Mouse (Mus musculus) adrenal gland, adult 10 weeks (tissue): ENCODE measurements around the gene Spag4. TPM values are rescaled to one million over a fixed set of nuclear protein-coding genes. Genes with fewer than 3 reads are reported as not detected.

Experiments
- polyA plus RNA-seq: library from polyadenylated mRNA; stranded (reverse); fragments of 350-450 nt; fragmentation: Illumina TruSeq; extraction: RNeasy Lipid Tissue Mini Kit (QIAGEN cat#74804); gene quantifications from one replicate; pipeline ENCODE4 v1.2.3, GENCODE M21; 2014; ENCODE audit warnings: low read depth, low replicate concordance

Spag4 gene
- polyA plus RNA-seq: 0.12 TPM

GRCm38 (mm10) chr2:156065099-156066041 lies at the start of gene Spag4:
Gene Spag4, plus strand, starts transcription at chr2:156065175.

GRCm38 (mm10) chr2:156052816-156053215 lies 12.2 kb upstream of the Spag4 start, which contains the start of gene Fer1l4:
Gene Fer1l4, minus strand, starts transcription at chr2:156052947.

GRCm38 (mm10) chr2:156111358-156112079 lies 46.5 kb downstream of the Spag4 start, which contains the start of the genes Cpne1 and Rbm12:
Gene Cpne1, minus strand, starts transcription at chr2:156111965.
Gene Rbm12, minus strand, starts transcription at chr2:156111978.

Other genes starting within 250 kb of the Spag4 start
- gene BC029722, start 245.7 kb upstream of the Spag4 start, polyA plus RNA-seq: 203 TPM
- 17.1 TPM for gene Eif6, start 238.2 kb upstream of the Spag4 start, polyA plus RNA-seq
- 0.17 TPM for gene Fam83c, start 230.3 kb upstream of the Spag4 start, polyA plus RNA-seq
- 74.9 TPM for gene Uqcc1, start 134.9 kb upstream of the Spag4 start, polyA plus RNA-seq
- not detected for gene Gm15557, start 124.4 kb upstream of the Spag4 start, polyA plus RNA-seq
- not detected for gene Gdf5, start 119.8 kb upstream of the Spag4 start, polyA plus RNA-seq
- gene Cep250, start 108.7 kb upstream of the Spag4 start, polyA plus RNA-seq: 1.1 TPM
- gene 6430550D23Rik, start 57.2 kb upstream of the Spag4 start, polyA plus RNA-seq: 0.64 TPM
- 23.6 TPM for gene Ergic3, start 57.1 kb upstream of the Spag4 start, polyA plus RNA-seq
- not detected for gene Fer1l4, start 12.2 kb upstream of the Spag4 start, polyA plus RNA-seq
- gene Cpne1, start 46.8 kb downstream of the Spag4 start, polyA plus RNA-seq: 68.5 TPM
- gene Rbm12, start 46.8 kb downstream of the Spag4 start, polyA plus RNA-seq: 20.1 TPM
- 14.5 TPM for gene Gm28036, start 61.9 kb downstream of the Spag4 start, polyA plus RNA-seq
- gene Romo1, start 78.9 kb downstream of the Spag4 start, polyA plus RNA-seq: 9.9 TPM
- gene Nfs1, start 79.0 kb downstream of the Spag4 start, polyA plus RNA-seq: 130 TPM
- gene Rbm39, start 115.1 kb downstream of the Spag4 start, polyA plus RNA-seq: 715 TPM
- 50.4 TPM for gene Phf20, start 131.3 kb downstream of the Spag4 start, polyA plus RNA-seq
- 0.82 TPM for gene Cnbd2, start 247.1 kb downstream of the Spag4 start, polyA plus RNA-seq
- not detected for gene Scand1, start 247.5 kb downstream of the Spag4 start, polyA plus RNA-seq